Mouse (Mus musculus): Measurements from ENCODE around the gene Il17c.

GRCm38 (mm10) chr8:122462510-122462909 lies 40.7 kb downstream of the Il17c start:
- no peak for TF ChIP-seq CTCF (IDR thresholded peaks at IDR 0.05; ENCODE audit: low read depth, low read length)
- TF ChIP-seq EP300 (IDR thresholded peaks at IDR 0.05; ENCODE audit: insufficient read depth, low read depth, low read length), result no peak
